Mouse (Mus musculus): ENCODE data around the gene Jchain.
A peak's percentile ranks its signal among the peaks of the same experiment; 100 is the strongest.
"Not testable (repeated sequence)": the region's sequence is repeated elsewhere in the genome, so short reads cannot be mapped to it uniquely, and the experiment has no call there.

Gene Jchain

DNA sequence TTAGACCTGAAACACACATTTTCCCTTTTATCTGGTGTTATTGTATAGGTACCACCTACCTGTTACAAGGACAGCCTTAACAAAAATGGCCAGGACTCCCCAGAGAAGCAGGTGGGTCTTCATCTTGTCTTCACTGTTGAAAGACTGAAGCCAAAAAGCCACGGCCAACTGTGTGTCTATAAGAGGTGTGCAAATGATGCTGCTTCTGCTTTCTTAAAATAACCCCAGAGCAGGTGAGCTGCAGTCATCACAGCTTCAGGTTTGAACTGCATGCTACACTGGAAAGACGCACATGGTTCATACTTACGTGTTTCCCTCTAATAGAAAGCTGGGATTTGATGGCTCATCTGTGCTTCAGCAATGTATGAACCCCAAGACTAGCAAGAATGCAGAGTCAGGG, at the start of gene Jchain:
Gene Jchain (minus strand): TSS at position 235 of the 400 bp plus-strand sequence.
- DNase-seq, result no peak

DNA sequence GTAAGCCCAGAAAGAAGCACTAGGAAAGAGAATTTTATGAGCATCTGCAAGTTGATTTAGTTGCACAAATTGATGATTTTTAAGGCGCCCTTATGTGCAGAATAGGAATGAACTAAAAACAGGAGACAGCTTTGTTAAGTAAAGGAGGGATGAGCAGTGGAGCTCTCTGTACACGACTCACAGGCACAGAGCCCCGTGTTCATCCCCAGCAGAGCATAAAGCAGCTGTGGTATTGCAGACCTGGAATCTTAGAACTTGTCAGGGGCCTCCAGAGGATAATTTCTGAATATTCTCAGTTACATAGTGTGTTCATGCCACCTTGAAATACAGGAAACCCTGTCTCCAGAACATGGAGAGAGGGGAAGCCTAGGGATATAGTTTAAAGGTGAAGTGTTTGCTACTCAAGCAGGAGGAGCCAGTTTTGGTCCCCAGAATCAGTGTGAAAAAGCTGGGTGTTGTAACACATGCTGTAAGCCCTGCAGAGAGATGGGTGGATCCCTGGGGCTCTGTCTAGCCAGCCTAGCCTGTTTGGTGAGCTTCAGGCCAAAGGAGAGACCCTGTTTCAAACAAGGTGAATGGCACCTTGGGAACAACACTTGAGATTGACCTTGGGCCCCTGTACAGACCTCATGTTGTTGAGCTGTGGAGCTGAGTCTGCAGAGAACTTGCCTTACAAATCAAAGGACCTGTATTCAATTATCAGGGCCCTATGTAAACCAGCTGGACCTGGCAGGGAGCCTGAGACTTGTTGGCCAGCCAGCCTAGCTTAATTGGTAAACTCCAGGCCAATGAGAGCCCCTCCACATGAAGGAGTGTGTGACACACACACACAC, 48.0 kb upstream of the Jchain start:
- no peak for DNase-seq

DNA sequence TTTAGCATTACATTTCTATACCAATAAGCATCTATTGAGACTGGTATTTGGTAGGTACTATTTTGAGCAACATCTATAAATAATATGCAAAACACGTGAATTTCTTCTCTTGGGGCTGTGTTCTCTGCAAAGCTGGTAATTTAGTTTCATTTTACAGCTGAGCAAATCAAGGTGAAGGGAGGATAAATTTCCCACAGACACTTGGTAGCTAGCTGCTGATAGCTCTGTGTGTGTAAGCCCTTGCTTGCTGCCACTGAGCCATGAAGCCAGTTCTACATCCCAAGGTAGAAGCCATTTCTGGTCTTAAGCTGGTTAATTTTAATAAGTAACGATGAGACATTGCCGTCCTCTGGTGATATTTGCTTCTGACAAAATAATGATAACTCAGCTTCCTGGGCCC, 47.1 kb upstream of the Jchain start:
- no peak for DNase-seq

DNA sequence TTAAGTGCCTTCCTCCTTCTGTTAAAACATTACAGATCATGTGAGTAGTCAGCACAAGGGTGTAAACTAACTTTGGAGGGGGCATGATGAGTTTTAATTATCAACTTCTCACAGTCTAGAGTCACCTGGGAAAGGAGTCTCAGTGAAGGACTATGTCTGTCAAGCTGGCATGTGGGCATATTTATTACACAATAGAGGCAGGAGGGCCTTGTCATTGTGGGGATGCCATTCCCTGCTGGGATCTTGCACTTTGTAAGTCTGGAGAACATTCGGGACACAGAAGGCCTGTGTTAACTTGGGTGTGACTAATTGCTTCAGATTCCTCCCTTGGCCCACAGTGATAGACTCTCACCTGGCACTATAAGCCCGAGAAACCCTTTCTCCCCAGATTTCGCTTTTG, 41.9 kb upstream of the Jchain start:
- no peak for DNase-seq

DNA sequence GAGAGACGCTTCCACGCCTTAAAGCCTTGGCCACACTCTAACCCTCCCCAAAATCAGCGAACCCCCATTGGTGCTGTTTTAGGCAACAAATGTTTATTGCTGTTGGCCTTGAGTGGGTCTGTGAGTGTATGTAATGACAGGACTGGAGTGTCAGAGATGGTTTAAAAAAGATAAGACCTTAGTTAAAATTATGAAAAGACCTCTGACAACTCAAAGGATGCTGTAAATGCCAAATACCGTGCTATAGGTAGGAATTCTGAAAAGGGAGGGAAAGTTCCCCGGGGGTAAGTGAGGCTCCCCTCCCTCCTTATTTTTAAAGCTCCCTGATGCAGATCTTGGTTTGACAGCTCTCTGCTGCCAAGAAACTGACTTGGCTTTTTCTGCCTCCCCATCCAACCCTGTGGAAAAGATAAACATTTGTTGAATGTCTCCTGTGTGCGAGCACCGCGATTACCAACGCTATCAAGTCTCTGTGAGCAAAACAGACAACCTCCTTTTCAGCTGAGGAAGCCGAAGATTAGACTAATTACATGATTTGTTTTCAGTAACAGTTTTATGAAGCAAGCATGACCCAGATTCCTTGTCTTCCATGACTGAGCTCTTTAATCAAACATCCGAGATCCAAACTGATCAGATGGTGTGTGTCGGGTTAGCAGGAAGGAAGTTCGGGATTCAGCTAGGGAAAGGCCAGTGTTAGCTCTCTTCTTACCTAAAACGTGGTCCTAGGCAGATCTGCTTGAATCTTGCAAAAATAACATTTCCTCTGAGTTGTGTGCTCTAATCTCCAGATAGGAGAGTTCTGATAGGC, 38.5 kb upstream of the Jchain start:
- DNase-seq, result no peak

DNA sequence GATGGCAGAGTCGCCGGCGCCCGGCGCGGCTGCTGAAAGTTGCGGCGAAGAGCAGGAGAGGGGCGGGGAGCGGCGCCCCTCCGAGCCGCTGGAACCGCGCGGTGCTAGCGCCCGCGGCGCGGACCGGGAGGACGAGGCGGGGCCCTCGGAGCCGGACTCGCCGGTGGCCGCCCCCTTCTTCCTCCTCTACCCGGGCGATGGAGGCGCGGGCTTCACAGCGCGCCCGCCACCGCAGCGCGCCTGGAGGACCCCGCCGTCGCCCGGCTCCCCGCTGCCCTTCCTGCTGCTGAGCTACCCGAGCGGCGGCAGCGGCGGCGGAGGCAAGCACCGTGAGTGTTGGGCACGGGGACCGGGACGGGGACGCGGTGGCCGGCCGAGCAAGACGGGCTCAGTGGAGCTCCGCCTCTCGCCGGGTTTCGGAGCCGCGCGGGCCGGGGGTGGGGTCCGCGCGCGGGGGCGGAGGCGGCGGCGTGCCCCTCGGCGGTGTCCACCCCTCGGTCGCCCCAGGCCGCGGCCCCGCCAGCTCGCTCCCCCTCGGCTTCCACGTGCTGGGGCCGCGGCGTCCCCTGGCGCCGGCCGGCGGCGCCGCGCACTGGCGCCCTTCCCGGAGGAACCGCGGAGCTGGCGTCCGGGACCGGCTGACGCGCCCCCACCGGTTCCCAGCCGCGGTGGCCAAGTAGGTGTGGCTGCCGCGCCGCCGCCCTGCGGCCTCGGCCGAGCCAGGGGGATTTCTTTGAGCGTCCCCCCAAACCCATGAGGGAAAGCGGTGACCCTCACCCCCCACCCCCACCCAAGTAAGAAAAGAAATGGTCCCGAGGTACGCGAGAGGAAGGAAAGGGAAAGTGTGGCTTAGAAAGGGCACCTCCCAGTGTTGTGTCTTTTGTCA, 37.7 kb upstream of the Jchain start:
- DNase-seq, result peak; percentile 64 to 74

DNA sequence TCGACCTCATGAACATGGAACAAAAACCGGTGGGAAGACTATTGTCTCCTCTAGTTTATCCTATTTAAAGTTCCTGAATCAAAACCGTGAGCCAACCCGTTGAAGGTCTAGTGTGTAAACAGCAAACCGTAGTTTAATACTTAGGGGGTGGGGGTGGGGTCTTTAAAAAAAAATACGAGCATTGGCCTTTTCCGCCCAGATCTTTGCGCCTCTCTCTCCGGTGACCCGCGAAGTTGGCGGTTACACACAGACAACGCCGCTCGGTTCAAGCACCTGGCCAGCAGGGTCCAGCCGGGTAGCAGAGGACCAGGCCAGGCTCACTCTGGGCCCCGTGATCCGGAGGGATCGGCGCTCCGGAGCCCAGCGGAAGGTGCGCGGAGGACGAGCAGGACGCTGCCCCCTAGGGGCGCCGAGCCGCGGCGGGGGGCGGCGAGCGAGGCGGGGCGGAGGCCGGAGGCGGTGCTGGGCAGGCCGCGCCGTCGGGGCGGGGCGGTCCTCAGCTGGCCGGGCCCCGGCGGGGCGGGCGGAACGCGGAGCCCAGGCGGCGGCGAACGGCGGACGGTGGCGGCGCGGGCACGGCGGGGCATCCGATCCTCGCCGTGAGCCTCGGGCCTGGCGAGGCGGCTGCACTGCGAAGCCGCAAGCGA, 36.9 kb upstream of the Jchain start, which contains the start of gene Rufy3:
Gene Rufy3 (plus strand): TSS at position 540 of the 647 bp plus-strand sequence.
- DNase-seq, result peak; percentile 55 to 64

DNA sequence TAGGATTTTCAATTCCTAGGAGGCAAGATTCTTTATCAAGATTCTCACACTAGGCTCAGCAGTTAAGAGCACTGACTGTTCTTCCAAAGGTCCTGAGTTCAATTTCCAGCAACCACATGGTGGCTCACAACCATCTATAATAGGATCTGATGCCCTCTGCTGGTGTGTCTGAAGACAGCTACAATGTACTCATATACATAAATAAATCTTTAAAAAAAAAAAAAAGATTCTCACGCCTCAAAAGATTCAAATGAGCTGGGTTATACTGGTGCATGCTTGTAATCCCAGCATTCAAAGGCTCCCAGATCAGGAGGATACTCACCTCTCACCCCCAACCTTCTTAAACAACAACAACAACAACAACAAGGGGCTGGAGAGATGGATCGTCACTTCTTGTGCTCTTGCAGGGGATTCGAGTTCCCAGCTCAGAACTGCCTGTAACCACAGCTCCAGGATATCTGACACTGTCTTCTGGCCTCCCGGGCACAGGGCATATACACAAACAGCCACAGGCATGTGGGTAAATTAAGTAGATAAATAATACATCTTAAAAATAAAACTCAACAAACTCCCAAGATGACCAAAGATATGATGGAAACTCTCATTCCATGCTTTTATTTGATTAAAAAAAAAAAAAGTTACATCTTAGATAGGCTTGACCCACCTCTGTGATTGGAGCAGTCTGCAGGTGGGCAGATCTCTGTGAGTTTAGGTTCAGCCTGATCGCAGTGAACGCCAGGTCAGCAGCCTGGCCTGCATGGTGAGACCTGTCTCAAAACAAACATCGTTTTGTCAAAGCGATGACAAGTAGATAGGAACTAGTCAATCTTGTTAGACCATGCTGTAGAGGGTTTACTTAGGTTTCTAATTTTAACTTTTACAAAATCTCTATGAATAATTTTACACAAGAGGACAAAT, 35.4 kb upstream of the Jchain start:
- no peak for DNase-seq

DNA sequence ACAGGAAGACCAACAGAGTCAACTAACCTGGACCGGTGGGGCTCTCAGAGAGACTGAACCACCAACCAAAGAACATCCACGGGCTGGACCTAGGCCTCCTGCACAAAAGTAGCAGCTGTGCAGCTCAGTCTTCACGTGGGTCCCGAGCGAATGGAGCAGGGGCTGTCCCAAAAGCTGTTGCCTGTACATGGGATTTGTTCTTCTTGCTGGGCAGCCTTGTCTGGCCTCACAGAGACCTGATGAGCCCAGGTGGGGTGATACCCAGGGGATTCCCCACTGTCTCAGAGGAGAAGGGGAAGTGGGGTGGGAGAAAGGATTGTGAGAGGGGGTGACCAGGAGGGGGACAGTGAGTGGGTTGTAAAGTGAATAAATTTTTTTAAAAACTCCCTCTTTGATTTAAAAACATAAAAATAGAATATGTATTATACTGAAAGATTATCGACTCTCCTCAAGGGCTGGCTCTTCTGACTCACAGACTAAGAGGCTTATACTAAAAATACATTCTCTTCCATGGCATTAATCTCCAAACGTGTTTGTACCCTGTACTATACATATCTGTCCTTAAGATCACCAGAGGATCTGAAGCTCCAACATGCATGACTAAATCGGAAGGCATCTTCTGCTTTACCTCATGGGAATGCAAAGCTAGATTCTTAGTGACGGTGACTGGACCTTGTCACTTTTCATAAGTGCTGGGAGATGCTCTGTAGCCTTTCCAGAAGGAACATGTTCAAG, 33.6 kb upstream of the Jchain start:
- no peak for DNase-seq

DNA sequence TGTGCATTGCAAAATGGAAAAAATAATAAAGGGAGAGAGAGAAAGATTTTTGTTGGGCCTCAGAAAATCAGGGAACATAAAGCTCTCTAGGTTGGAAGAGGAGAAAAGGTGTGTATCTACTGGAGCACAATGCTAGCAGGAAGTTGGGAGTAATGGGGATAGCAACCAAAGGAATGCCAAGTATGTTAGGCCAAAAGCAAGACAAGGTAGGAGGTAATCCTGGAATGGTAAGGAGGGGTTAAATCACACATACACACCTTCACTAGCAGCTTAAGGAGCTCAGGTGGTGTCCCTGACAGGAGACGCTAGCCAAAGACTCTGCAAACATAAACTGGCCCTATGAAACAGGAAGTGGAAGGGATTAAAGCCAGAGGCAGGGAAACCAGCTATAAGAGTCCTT, 31.3 kb upstream of the Jchain start:
- no peak for DNase-seq

DNA sequence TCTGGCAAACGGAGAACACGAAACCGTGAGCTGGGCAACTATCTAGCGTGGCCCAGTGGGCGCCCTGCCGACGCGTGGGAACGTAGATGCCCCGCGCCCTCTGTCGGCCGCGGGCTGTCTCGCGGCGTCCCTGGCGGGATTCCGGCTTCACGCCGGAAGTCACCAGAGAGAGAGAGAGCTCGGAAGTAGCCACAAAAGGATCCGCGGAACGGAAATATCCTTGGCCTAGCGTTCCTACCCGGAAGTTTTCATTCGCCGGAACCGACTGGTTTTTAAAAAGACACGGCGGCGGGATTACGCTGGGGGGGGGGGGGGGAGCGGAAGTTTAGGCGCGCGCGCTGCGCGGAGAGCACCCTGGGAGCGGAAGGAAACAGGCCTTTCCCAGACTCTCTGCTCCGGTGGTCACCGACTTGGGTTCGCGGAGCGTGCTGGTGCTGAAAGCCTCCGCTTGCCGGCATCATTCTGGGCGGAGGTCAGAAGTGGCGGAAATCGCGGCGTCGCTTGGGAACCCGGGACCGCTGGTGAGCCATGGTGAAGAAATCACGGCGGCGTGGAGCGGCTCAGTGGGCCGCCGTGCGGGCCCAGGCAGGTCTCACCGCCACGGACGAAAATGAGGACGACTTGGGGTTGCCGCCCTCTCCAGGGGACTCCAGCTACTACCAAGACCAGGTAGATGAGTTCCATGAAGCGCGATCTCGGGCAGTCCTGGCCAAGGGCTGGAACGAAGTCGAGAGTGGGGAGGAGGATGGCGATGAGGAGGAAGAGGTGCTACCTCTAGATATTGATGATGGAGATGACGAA, 26.6 kb upstream of the Jchain start, which contains the start of gene Utp3:
Gene Utp3 (plus strand): TSS at position 377 of the 801 bp plus-strand sequence.
- peak; percentile 97 to 100 for DNase-seq

DNA sequence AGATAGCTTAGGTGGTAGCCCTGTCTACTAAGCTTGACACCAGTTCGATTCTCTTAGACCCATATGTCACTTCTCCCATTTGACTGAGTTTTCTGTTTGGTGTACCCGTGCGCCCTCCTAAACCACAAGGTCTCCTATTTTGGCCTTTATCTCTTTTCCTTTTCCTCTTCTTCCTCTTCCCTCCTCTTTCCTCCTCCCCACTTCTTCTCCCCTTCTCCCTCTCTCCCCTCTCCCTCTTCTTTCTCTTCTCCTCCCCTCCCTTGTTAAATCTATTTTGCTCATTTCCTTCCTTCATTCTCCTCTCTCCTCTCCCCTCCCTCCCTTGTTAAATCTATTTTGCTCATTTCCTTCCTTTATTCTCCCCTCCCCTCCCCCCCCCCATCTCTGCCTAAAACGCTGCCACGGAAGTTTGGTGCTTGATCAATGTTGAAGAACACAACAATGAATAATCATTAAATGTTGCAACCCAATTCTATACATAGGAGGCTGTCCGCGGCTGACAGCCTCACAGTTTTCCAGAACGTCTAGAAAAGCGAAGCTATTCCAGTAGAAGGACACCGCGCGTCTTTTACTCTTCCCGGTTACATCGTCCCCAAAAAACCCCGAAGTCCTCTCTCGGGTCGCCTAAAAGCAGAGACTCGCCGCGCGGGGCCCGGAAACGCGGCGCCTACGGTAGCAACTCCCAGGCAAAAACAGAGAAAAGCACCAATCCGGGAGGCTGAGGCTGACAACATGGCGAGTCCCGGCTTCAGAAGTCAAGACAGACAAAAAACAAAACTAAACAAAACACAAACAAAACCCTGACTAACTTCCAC, 25.8 kb upstream of the Jchain start:
- no peak for DNase-seq

DNA sequence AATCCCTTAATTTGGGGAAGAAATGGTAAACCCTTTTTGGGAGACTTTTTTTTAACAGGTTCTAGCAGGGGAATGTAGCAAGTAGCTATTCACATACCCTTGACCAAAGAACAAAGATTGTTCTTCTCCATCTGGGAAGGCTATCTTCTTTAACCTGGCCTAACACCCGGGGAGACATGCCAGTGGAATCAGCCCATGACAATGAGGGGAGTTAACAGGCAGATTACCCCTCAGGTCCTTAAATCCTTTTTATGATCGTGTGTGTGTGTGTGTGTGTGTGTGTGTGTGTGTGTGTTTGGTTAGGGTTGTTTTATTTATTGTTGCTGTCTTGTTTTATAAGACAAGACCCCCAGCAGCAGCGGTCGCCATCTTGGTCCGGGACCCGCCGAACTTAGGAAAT, 17.8 kb upstream of the Jchain start:
- no peak for DNase-seq

DNA sequence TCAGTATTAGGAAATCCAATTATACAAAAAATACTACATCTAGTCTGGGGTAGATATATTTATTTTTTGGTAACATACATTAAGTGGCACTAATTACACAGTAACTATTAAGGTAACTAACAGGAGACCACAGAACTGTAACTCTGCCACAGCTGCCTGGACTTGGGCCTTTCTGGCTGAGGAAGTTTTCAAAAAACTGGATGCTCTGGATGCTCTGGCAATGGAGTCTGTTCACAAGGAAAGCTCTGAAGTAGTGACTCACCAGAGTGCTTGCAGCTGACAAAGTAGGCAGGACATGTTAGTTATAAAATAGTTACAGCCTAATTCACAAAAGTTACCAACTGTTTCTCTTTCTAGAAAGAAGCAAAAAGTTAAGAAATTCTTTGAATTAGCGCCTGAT, 16.7 kb upstream of the Jchain start:
- DNase-seq, result not testable (repeated sequence)

DNA sequence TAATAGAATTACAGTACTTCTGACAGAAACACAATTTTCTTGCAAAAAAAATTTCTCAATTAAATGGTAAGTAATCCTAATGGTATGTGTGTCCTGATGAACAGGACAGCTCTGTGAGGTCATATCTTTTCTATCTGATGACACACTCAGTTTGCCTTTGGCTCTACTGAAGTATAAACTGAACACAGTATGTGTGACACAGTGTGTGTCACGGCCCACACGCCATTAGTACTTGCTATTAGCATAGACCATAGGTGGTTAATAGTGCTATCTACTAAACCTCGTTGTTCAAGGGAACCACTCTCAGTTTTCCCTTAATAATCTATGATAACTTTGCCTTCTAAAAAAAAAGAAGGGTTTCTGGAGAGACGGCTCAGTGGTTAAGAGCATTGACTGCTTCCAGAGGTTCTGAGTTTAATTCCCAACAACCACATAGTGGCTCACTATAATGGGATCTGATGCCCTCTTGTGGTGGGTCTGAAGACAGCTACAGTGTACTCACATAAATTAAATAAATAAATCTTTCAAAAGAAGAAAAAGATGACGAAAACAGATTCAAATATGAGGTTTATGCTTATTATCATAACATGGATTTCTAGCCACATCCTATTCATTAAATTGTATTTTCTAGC, 15.1 kb upstream of the Jchain start:
- peak; percentile 26 to 51 for DNase-seq

DNA sequence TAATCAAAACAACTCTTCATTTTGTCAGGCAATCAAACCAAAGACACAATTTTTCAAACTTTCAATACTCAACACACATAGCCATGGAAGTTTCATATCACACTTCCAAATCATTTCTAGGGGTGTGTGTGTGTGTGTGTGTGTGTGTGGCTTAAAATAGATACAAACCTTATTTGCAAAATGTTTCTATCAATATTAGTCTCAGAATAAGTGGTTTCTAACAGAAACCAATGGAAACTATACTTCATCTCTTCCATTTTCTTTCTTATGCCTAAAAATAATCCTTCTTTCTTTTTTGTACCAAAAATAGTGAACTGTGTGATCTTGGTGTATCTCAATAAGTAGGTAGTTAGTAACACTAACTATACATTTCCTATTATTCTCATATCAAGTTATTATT, 13.2 kb upstream of the Jchain start:
- DNase-seq, result no peak

DNA sequence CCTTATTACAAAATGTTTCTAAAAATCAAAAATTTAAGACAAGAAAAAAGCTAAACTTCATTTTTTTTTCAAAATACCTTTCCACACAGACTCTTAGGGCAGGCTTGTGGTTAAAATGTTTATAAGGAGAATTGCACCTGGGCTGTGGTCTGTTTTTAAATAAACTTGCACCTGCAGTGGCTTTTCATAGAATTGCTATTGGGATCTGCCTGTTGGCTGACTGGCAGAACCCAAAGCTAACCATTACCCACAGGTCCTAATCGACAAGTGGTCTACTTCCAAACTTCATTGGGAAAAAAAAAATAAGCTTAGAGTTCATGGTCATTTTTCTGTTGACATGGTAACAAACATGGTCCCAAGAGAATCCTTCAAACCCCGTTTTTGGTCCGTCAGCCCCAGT, 7.0 kb upstream of the Jchain start:
- no peak for DNase-seq

DNA sequence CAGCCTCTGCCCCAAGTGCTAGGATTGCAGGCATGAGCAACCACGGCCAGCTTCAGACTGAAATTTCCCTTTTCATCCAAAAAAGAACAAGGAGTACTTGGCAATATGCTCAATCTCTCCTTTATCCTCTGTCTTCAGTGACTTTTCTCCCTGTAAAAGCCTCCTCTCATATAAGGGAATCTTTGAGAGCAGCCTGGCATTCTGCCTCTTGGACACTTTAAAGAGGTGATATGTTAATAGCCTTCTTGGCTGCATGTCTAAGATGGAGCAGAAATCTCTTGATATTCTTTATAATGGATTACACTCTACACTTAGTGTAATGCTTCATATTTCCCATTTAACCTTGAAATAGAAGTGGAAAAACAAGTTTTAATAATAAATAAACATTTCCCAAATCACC, 3.2 kb upstream of the Jchain start:
- no peak for DNase-seq

Data from cerebellum, postnatal 36 days (tissue).